Mouse (Mus musculus) retina, postnatal 1 day (tissue): ENCODE measurements at regions not wholly inside any gene's neighbourhood (a gene's known extent, or its start where the extent isn't known, plus 50 kb on each side); places are given as distances from the start of the nearest gene placed in this dataset.
"Not testable (repeated sequence)": the region's sequence is repeated elsewhere in the genome, so short reads cannot be mapped to it uniquely, and the experiment has no call there.

Experiments used
- DNase-seq: peaks from one replicate; pipeline ENCODE4 v3.0.0-alpha.2; 2012

GRCm38 (mm10) chr16:30193294-30194261 lies 73.7 kb downstream of the Cpn2 start:
- DNase-seq: peak; percentile 69

DNA sequence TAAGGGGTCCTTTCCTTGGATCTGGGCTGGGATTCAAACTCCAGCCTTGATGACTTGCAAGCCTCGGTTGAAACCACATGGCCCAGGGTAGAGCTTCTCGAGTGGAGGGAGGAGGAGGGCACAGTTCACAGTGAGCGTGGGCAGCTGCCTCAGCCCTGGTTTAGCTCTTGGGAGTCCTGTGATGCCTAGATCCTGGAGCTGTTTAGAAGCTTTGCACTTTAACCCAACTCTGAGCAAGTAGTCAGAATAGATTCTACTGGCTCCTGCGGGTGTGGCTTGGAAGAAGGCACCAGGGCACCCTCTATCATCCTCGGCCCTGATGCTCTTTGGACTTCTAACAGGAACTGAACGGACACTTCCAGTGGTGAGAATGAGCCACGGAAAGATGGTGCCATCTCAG lies 72.5 kb downstream of the Cpn2 start:
- no peak for DNase-seq

DNA sequence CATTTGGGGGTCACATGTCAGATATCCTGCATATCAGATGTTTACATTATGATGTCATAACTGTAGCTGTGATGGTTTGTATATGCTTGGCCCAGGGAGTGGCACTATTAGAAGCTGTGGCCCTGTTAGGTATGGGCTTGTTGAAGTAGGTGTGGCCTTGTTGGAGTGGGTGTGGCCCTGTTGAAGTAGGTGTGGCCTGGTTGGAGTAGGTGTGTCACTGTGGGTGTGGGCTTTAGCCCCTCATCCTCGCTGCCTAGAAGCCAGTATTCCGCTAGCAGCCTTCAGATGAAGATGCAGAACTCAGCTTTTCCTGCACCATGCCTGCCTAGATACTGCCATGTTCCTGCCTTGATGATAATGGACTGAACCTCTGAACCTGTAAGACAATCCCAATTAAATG lies 71.4 kb downstream of the Cpn2 start:
- not testable (repeated sequence) for DNase-seq

- no peak for DNase-seq
Observed at GRCm38 (mm10) chr16:30197351-30197750, 69.9 kb downstream of the Cpn2 start.

GRCm38 (mm10) chr16:30199836-30200235 lies 67.5 kb downstream of the Cpn2 start:
- DNase-seq: no peak

GRCm38 (mm10) chr16:30204144-30204543 lies 63.2 kb downstream of the Cpn2 start:
- DNase-seq: no peak

DNA sequence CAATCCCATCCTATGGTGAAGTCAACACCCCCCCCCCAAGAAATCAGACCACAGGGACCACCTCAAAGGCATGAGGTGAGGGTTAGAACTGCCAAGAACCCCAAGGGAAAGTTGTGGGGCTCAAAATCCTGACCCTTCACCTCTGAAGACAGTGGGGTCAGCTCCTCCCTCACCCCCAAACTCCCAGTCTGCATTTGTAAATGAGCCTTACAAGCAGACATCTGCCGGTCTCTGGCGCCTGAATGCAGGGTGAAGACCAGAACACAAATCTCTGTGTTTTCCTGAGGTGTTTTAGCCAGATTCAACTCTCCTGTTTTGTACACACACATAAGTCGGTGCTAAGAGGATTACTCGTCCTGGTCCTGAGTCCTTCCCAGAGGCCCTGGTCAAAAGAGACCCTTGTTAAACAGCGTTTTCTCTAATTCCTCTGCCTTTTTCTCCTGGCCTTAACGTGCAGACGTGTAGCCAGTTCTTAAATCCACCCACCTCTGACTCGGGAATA lies 61.9 kb downstream of the Cpn2 start:
- peak; percentile 58 for DNase-seq

DNA sequence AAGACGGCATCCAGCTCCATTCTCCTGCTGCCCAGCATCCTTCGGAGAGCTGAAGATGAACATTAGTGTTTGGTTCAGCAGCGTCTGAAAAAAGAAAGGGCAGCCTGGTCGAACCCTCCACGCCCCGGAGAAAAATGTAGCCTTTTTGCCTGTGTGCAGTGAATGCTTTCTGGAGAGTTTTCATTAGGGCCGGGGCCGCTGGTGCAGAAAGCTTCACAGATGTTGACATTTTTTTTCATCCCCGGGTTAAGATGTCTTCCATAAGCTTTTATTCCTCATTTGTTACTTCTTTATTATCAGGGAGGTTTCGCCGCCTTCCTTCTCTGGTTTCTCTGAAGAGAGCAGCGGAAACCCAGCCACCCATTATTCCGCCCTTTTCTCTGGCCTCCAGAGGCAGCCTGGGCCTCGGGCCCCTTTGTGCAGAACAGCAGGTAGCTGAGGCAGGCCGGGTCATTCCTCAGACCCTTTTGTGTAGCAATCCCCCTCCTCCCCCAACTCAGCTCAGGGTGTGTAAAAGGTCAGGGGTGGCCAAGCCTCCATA lies 61.4 kb downstream of the Cpn2 start:
- DNase-seq: peak; percentile 51
